Mouse (Mus musculus) layer of hippocampus, adult 18-20 months (tissue): ENCODE measurements at regions not wholly inside any gene's neighbourhood (a gene's known extent, or its start where the extent isn't known, plus 50 kb on each side); places are given as distances from the start of the nearest gene placed in this dataset.
"Not testable (repeated sequence)": the region's sequence is repeated elsewhere in the genome, so short reads cannot be mapped to it uniquely, and the experiment has no call there.

Source experiments
- DNase-seq, 2 experiments: peaks; one replicate each; pipeline ENCODE4 v3.0.0; 2022; ENCODE audit warnings: low spot score in 2 of 2

- DNase-seq, result no peak
Measured at GRCm38 (mm10) chr12:46399653-46399975, 419.1 kb downstream of the Nova1 start.

GRCm38 (mm10) chr12:46398875-46399652, 419.7 kb downstream of the Nova1 start:
- peak in 1 of 2 experiments; percentile 17 for DNase-seq

GRCm38 (mm10) chr12:46395245-46395644, 423.5 kb downstream of the Nova1 start:
- DNase-seq, result no peak

- no peak for DNase-seq
Measured at GRCm38 (mm10) chr12:46393769-46394168, 425.0 kb downstream of the Nova1 start.

- no peak for DNase-seq
Measured at GRCm38 (mm10) chr12:46378914-46379313, 439.8 kb downstream of the Nova1 start.

- DNase-seq, result peak in 1 of 2 experiments; percentile 6
Measured at GRCm38 (mm10) chr12:46371747-46372146, 447.0 kb downstream of the Nova1 start.

GRCm38 (mm10) chr12:46333376-46333775, 485.4 kb downstream of the Nova1 start:
- peak in 1 of 2 experiments; percentile 3 for DNase-seq

GRCm38 (mm10) chr12:46327865-46328264, 490.9 kb downstream of the Nova1 start:
- no peak for DNase-seq

- DNase-seq, result no peak
Measured at GRCm38 (mm10) chr12:46323276-46323675, 495.5 kb downstream of the Nova1 start.

- no peak for DNase-seq
Measured at GRCm38 (mm10) chr12:46303136-46303797, 515.5 kb downstream of the Nova1 start.

- DNase-seq, result no peak
Measured at GRCm38 (mm10) chr12:46298926-46299325, 519.8 kb downstream of the Nova1 start.

- no peak for DNase-seq
Measured at GRCm38 (mm10) chr12:46284519-46284918, 534.2 kb downstream of the Nova1 start.

- peak; percentile 0 to 17 for DNase-seq
Measured at GRCm38 (mm10) chr12:46248402-46249018, 570.2 kb downstream of the Nova1 start.

GRCm38 (mm10) chr12:46244925-46245324, 573.8 kb downstream of the Nova1 start:
- DNase-seq, result no peak

GRCm38 (mm10) chr12:46232359-46232758, 586.4 kb downstream of the Nova1 start:
- DNase-seq, result no peak

GRCm38 (mm10) chr12:46215328-46215727, 603.4 kb downstream of the Nova1 start:
- not testable (repeated sequence) for DNase-seq

- DNase-seq, result no peak
Measured at GRCm38 (mm10) chr12:46199076-46199475, 619.7 kb downstream of the Nova1 start.

- DNase-seq, result no peak
Measured at GRCm38 (mm10) chr12:46197482-46198101, 621.1 kb downstream of the Nova1 start.

GRCm38 (mm10) chr12:46194173-46194572, 624.6 kb downstream of the Nova1 start:
- DNase-seq, result no peak
